10 mouse cellular contexts compared by ENCODE assay signal in the genomic region with DNA sequence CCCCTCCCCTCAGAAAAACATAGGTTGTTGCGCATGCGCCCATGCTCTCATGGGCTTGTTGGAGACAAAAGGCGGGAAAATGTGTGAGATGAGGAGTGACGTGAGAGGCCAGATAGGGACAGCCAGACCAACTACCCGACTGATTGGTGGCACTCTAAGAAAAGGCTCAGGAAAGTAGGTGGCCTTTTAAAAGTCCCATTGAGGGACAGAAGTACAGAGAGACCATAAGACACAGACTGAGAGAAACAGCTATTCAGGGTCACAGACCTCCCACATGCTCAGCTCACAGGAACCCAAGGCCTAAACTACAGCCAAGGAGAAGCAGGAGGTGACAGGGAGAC. TPM values are rescaled to one million over a fixed set of nuclear protein-coding genes. Genes with fewer than 3 reads are reported as not detected.
DNase-seq lines count a peak whose midpoint lies in the region; ATAC-seq and TF ChIP-seq lines count a peak whose summit lies in the region.
"Had no signal": no experiment of that assay in that cellular context is flagged by ENCODE, and none has a peak within 500 bp of the region (broad histone marks: within the 10 kb centered on the region; RNA-seq: fewer than 3 reads in every experiment).

No protein-coding gene starts in this region.

- no peak for TF ChIP-seq EP300 in heart, adult 2 months (IDR thresholded peaks at IDR 0.05; ENCODE audit: insufficient read depth, low read depth, low read length)
- TF ChIP-seq EP300 in lung, postnatal 0 days (IDR thresholded peaks at IDR 0.05): no peak

- no peaks in the 10 kb centered on the region for H3K4me1 ChIP-seq in heart, adult 2 months (ENCODE audit: control insufficient read depth, insufficient read depth, low read length)
- no peaks in the 10 kb centered on the region for H3K4me1 ChIP-seq in lung, adult 2 months (ENCODE audit: control insufficient read depth, insufficient read depth, low read length)
- no peaks in the 10 kb centered on the region for H3K4me1 ChIP-seq in lung, postnatal 0 days (ENCODE audit: insufficient read depth, low read depth, low read length)
- peaks cover 3% of the 10 kb centered on the region; the same call in 1 of the 2 replicates for H3K4me1 ChIP-seq in limb, embryonic 10.5 days
- H3K4me1 ChIP-seq in neural tube, embryonic 15.5 days: peaks cover 9% of the 10 kb centered on the region

- no peak for ATAC-seq in lung, postnatal 0 days
- ATAC-seq in neural tube, embryonic 15.5 days (ENCODE audit: low FRiP score): no peak; the same call in none of the 2 replicates

- H3K9ac ChIP-seq in heart, adult 2 months (ENCODE audit: low read depth, low read length): no peak overlapping the region
- H3K9ac ChIP-seq in lung, postnatal 0 days (replicated peaks; ENCODE audit: low read depth): no peak overlapping the region
- no peak overlapping the region for H3K9ac ChIP-seq in neural tube, embryonic 15.5 days (replicated peaks)

- H3K27ac ChIP-seq in heart, adult 2 months: no peak overlapping the region
- no peak overlapping the region for H3K27ac ChIP-seq in lung, postnatal 0 days (ENCODE audit: low read length)
- H3K27ac ChIP-seq in limb, embryonic 10.5 days: peak overlapping the region; percentile 85
- peak overlapping the region; percentile 84 for H3K27ac ChIP-seq in neural tube, embryonic 15.5 days (replicated peaks)

- no peak overlapping the region for H3K4me2 ChIP-seq in lung, postnatal 0 days (replicated peaks; ENCODE audit: low read depth, low read length)
- peak overlapping the region; percentile 67 for H3K4me2 ChIP-seq in neural tube, embryonic 15.5 days

- H3K79me2 ChIP-seq in heart, adult 2 months (replicated peaks; ENCODE audit: control insufficient read depth, insufficient read depth, low read length): no peaks in the 10 kb centered on the region

- peak overlapping the region; percentile 41 for H3K4me3 ChIP-seq in heart, adult 2 months
- peak overlapping the region; percentile 6 for H3K4me3 ChIP-seq in lung, adult 2 months (replicated peaks; ENCODE audit: extremely low read depth, low read depth, low read length)
- no peak overlapping the region for H3K4me3 ChIP-seq in lung, postnatal 0 days (ENCODE audit: low read depth, low read length)
- peak overlapping the region; percentile 52; the same call in 1 of the 2 replicates for H3K4me3 ChIP-seq in limb, embryonic 10.5 days
- peak overlapping the region; percentile 42 for H3K4me3 ChIP-seq in neural tube, embryonic 15.5 days (replicated peaks)

- H3K36me3 ChIP-seq in heart, adult 2 months (ENCODE audit: control insufficient read depth, insufficient read depth, low read length): no peaks in the 10 kb centered on the region
- no peaks in the 10 kb centered on the region for H3K36me3 ChIP-seq in lung, postnatal 0 days (ENCODE audit: insufficient read depth, low read length)
- H3K36me3 ChIP-seq in limb, embryonic 10.5 days: no peaks in the 10 kb centered on the region
- no peaks in the 10 kb centered on the region for H3K36me3 ChIP-seq in neural tube, embryonic 15.5 days

- DNase-seq in heart, adult 2 months: no peak
- no peak for DNase-seq in heart, postnatal 36 days
- DNase-seq in lung, adult 2 months: no peak
- DNase-seq in lung, postnatal 0 days (ENCODE audit: low spot score): no peak
- no peak for DNase-seq in limb, embryonic 10.5 days (ENCODE audit: low spot score)
- DNase-seq in adrenal gland, postnatal 4 days (ENCODE audit: low spot score in 2 of 2): no peak
- no peak for DNase-seq in urinary bladder, postnatal 14 days (ENCODE audit: low spot score)

- no peak for TF ChIP-seq CTCF in heart, adult 2 months (IDR thresholded peaks at IDR 0.05)
- TF ChIP-seq CTCF in lung, adult 2 months (IDR thresholded peaks at IDR 0.05; ENCODE audit: insufficient read depth, low read length): no peak
- TF ChIP-seq CTCF in lung, postnatal 0 days (IDR thresholded peaks at IDR 0.05): no peak

- TF ChIP-seq POLR2A in heart, adult 2 months (IDR thresholded peaks at IDR 0.05; ENCODE audit: insufficient read depth, low read depth, low read length): no peak
- TF ChIP-seq POLR2A in lung, adult 2 months (IDR thresholded peaks at IDR 0.05; ENCODE audit: borderline replicate concordance, extremely low read depth, low read depth, low read length): no peak

- intact Hi-C loops in heart, adult 2 months (cut with DNase I): no loop called here
- intact Hi-C loops in heart, postnatal 36 days (cut with DNase I): no loop called here

- WGBS in heart, adult 2 months: under 1% methylated on average over 5 of the region's 5 CpGs
- WGBS in lung, adult 2 months: 4% methylated on average over 5 of the region's 5 CpGs
- 3% methylated on average over 5 of the region's 5 CpGs for WGBS in lung, postnatal 0 days
- 3% methylated on average over 5 of the region's 5 CpGs for WGBS in limb, embryonic 10.5 days
- 1% methylated on average over 5 of the region's 5 CpGs for WGBS in neural tube, embryonic 15.5 days

- no peaks in the 10 kb centered on the region for H3K9me3 ChIP-seq in lung, postnatal 0 days (ENCODE audit: low read length)
- H3K9me3 ChIP-seq in limb, embryonic 10.5 days (replicated peaks): no peaks in the 10 kb centered on the region
- no peaks in the 10 kb centered on the region for H3K9me3 ChIP-seq in neural tube, embryonic 15.5 days (replicated peaks)

- no peaks in the 10 kb centered on the region for H3K27me3 ChIP-seq in heart, adult 2 months (ENCODE audit: control insufficient read depth, insufficient read depth, low read length)
- H3K27me3 ChIP-seq in lung, postnatal 0 days (replicated peaks; ENCODE audit: insufficient read depth, low read length): no peaks in the 10 kb centered on the region
- H3K27me3 ChIP-seq in limb, embryonic 10.5 days (ENCODE audit: low read depth, poor library complexity, severe bottlenecking): peaks cover 43% of the 10 kb centered on the region
- H3K27me3 ChIP-seq in neural tube, embryonic 15.5 days (replicated peaks): peaks cover 6% of the 10 kb centered on the region; the same call in 1 of the 2 replicates

RNA-seq across cellular contexts. Expression of a gene that starts 20.4 kb away (rescaled TPM):
- total RNA-seq in heart, adult 2 months (2021): under 1 TPM; 0.21 to 0.25 TPM
- 0.12 and 0.47 TPM in 2 replicates for polyA plus RNA-seq in heart, adult 2 months (2012; rRNA removed)
- under 1 TPM in 1 of 2 experiments, not detected in 1; 0.68 TPM for total RNA-seq in heart, postnatal 36 days (2021)
- 0.98 and 1.2 TPM in 2 replicates for polyA plus RNA-seq in lung, adult 2 months (2012; rRNA removed)
- 0.87 and 1.2 TPM in 2 replicates for polyA plus RNA-seq in lung, postnatal 0 days (2015; fragmentation: Nextera tagmentation; extraction: Ambion mirVana)
- 0.50 and 0.68 TPM in 2 replicates for polyA plus RNA-seq in limb, embryonic 10.5 days (2016; fragmentation: Nextera tagmentation; extraction: Ambion mirVana)
- 2.5 and 3.4 TPM in 2 replicates for polyA plus RNA-seq in neural tube, embryonic 15.5 days (2015; fragmentation: Nextera tagmentation; extraction: Ambion mirVana)
- 1 to 10 TPM; 1.0 to 2.0 TPM for total RNA-seq in adrenal gland, postnatal 4 days (2021)

RNA-seq across cellular contexts. Expression of a gene that starts 22.1 kb away (rescaled TPM):
- 1 to 10 TPM; 1.4 to 2.5 TPM for total RNA-seq in heart, adult 2 months (2021)
- polyA plus RNA-seq in heart, adult 2 months (2012; rRNA removed): 3.1 and 3.2 TPM in 2 replicates
- 1 to 10 TPM; 1.7 to 3.4 TPM for total RNA-seq in heart, postnatal 36 days (2021)
- 2.8 and 3.1 TPM in 2 replicates for polyA plus RNA-seq in lung, adult 2 months (2012; rRNA removed)
- polyA plus RNA-seq in lung, postnatal 0 days (2015; fragmentation: Nextera tagmentation; extraction: Ambion mirVana): 0.85 and 1.4 TPM in 2 replicates
- polyA plus RNA-seq in limb, embryonic 10.5 days (2016; fragmentation: Nextera tagmentation; extraction: Ambion mirVana): 1.1 and 1.9 TPM in 2 replicates
- 67.0 and 75.4 TPM in 2 replicates for polyA plus RNA-seq in neural tube, embryonic 15.5 days (2015; fragmentation: Nextera tagmentation; extraction: Ambion mirVana)
- total RNA-seq in adrenal gland, postnatal 4 days (2021): 1 to 10 TPM; 3.6 to 4.4 TPM
- polyA plus RNA-seq: C2C12 had no signal

RNA-seq across cellular contexts. Expression of a gene that starts 22.8 kb away (rescaled TPM):
- 10 to 100 TPM; 30.1 to 34.1 TPM for total RNA-seq in heart, adult 2 months (2021)
- 33.2 and 36.2 TPM in 2 replicates for polyA plus RNA-seq in heart, adult 2 months (2012; rRNA removed)
- total RNA-seq in heart, postnatal 36 days (2021): 10 to 100 TPM; 20.5 to 21.6 TPM
- polyA plus RNA-seq in lung, adult 2 months (2012; rRNA removed): 4.5 and 4.9 TPM in 2 replicates
- polyA plus RNA-seq in lung, postnatal 0 days (2015; fragmentation: Nextera tagmentation; extraction: Ambion mirVana): 0.51 and 0.76 TPM in 2 replicates
- 0.06 and 0.21 TPM in 2 replicates for polyA plus RNA-seq in limb, embryonic 10.5 days (2016; fragmentation: Nextera tagmentation; extraction: Ambion mirVana)
- polyA plus RNA-seq in neural tube, embryonic 15.5 days (2015; fragmentation: Nextera tagmentation; extraction: Ambion mirVana): 11.0 and 14.9 TPM in 2 replicates
- 10 to 100 TPM; 18.7 to 18.8 TPM for total RNA-seq in adrenal gland, postnatal 4 days (2021)
- polyA plus RNA-seq: C2C12 had no signal

RNA-seq across cellular contexts. Expression of a gene that starts 59.2 kb away (rescaled TPM):
- total RNA-seq in heart, adult 2 months (2021): 1 to 10 TPM; 1.3 to 1.5 TPM
- polyA plus RNA-seq in heart, adult 2 months (2012; rRNA removed): 2.4 and 2.6 TPM in 2 replicates
- total RNA-seq in heart, postnatal 36 days (2021): under 1 TPM; 0.65 to 0.75 TPM
- polyA plus RNA-seq in lung, adult 2 months (2012; rRNA removed): 0.24 and 0.50 TPM in 2 replicates
- not detected in 2 replicates for polyA plus RNA-seq in lung, postnatal 0 days (2015; fragmentation: Nextera tagmentation; extraction: Ambion mirVana)
- not detected in 2 replicates for polyA plus RNA-seq in limb, embryonic 10.5 days (2016; fragmentation: Nextera tagmentation; extraction: Ambion mirVana)
- polyA plus RNA-seq in neural tube, embryonic 15.5 days (2015; fragmentation: Nextera tagmentation; extraction: Ambion mirVana): 2.2 and 4.2 TPM in 2 replicates
- total RNA-seq in adrenal gland, postnatal 4 days (2021): 1 to 10 TPM; 3.2 to 6.2 TPM
- total RNA-seq: gastrocnemius, adult 18-20 months had no signal
- polyA plus RNA-seq: C2C12 had no signal

Comparison
In these comparisons a context has a peak if more than half of its experiments do, and no peak if none do; other contexts are left out.
1. H3K27ac ChIP-seq: peak in limb, embryonic 10.5 days (single experiment) and neural tube, embryonic 15.5 days (single experiment); none in heart, adult 2 months (single experiment) and lung, postnatal 0 days (single experiment).
2. RNA of a gene that starts 22.1 kb away (polyA plus RNA-seq): 67.0 to 75.4 TPM in neural tube, embryonic 15.5 days; 3.1 to 3.2 TPM in heart, adult 2 months, 2.8 to 3.1 TPM in lung, adult 2 months, 1.1 to 1.9 TPM in limb, embryonic 10.5 days and 0.85 to 1.4 TPM in lung, postnatal 0 days; every median in the first group is over 10 times any median in the second.